Mouse (Mus musculus) liver, embryonic 11.5 days (tissue): ENCODE measurements around the gene Mt1. TPM values are rescaled to one million over a fixed set of nuclear protein-coding genes. Genes with fewer than 3 reads are reported as not detected.

Experiments used
- ATAC-seq: fragments of 200-750 bp; cut with Nextera tagmentation; replicated peaks from 2 replicates; pipeline ENCODE4 v1.8.0; 2017; ENCODE audit warnings: moderate number of reproducible peaks, mild to moderate bottlenecking, moderate TSS enrichment, moderate library complexity; ENCODE audit not compliant: low FRiP score
- DNase-seq: peaks from one replicate; pipeline ENCODE4 v3.0.0-alpha.2; 2017; ENCODE audit warnings: low spot score
- H3K27ac ChIP-seq: fragments of 300-500 bp; sonication (generic); 2 replicates; pipeline ENCODE4 v1.5.1; 2014; ENCODE audit warnings: mild to moderate bottlenecking, low read depth, low read length, control low read depth
- H3K27me3 ChIP-seq: fragments of 300-500 bp; sonication (generic); replicated peaks from 2 replicates; pipeline ENCODE4 v1.6.1; 2014; ENCODE audit warnings: low read length, mixed read lengths; ENCODE audit not compliant: control insufficient read depth, insufficient read depth
- H3K36me3 ChIP-seq: fragments of 300-500 bp; sonication (generic); 2 replicates; pipeline ENCODE4 v1.6.1; 2014; ENCODE audit warnings: mild to moderate bottlenecking, low read length, moderate library complexity, mixed read lengths; ENCODE audit not compliant: control insufficient read depth, insufficient read depth
- H3K4me1 ChIP-seq: fragments of 300-500 bp; sonication (generic); replicated peaks from 2 replicates; pipeline ENCODE4 v1.6.1; 2014; ENCODE audit warnings: low read length, mixed read lengths; ENCODE audit not compliant: control insufficient read depth, insufficient read depth
- H3K4me2 ChIP-seq: fragments of 300-500 bp; sonication (generic); 2 replicates; pipeline ENCODE4 v1.6.1; 2014; ENCODE audit warnings: mild to moderate bottlenecking, control low read depth, moderate library complexity
- H3K4me3 ChIP-seq: fragments of 300-500 bp; sonication (generic); 2 replicates; pipeline ENCODE4 v1.5.1; 2014; ENCODE audit warnings: low read depth, low read length, control low read depth
- H3K9ac ChIP-seq: fragments of 300-500 bp; sonication (generic); 2 replicates; pipeline ENCODE4 v1.6.1; 2014; ENCODE audit warnings: low read depth, low read length, control low read depth
- H3K9me3 ChIP-seq: fragments of 300-500 bp; sonication (generic); 2 replicates; pipeline ENCODE4 v1.6.1; 2016; ENCODE audit warnings: low read length, inconsistent platforms, mixed read lengths; ENCODE audit not compliant: control insufficient read depth
- WGBS: fragments of 180-500 bp; shearing (Covaris S2); extraction: QIAGEN DNeasy Blood & Tissue Kit; methylation state at CpG from one replicate; pipeline ENCODE4 v1.1.7; 2014; 5-methylcytosine and 5-hydroxymethylcytosine counted together
- polyA plus RNA-seq: library from polyadenylated mRNA; unstranded; fragments of >200 nt; fragmentation: Nextera tagmentation; extraction: Ambion mirVana; gene quantifications from 2 replicates; pipeline ENCODE4 v1.2.1, GENCODE M21; 2014

Mt1 gene
- polyA plus RNA-seq, 1 experiment from 2014 or later, result 2,461 TPM

DNA sequence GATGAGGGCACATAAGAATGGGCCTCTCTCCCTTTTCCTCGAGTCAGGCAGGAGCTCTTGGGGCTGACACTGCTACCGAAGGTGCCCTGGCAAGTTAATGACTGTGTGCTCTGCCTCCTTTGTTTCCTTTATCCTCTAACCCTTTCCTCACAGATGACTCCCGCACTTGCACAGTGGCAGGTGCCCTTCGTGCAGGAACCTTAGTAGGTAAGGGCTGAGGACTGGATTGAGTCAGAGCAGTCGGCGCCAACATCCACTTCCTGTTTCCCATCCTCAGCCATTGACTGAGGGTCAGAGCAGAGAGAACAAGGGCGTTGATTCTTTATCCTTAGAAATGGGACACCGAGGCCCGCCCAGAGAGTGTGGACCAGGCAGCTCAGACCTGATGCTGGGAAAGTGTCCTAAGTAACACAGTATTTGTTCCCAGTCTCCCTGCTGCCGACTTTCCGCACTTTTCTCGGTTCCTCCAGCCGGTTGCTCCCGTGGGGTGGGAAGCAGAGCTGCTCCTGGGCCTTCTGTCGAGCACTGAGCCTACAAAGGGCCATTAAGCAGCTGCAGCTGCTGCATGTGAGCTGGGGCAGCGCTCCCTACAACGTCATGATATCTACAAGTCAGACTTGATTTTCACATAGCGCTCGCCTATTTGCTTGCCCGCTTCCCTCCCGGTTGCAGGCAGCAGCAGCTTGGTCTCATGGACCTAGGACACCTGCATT, 8.6 kb downstream of the Mt1 start:
- H3K4me2 ChIP-seq, result peak overlapping the region; percentile 60

DNA sequence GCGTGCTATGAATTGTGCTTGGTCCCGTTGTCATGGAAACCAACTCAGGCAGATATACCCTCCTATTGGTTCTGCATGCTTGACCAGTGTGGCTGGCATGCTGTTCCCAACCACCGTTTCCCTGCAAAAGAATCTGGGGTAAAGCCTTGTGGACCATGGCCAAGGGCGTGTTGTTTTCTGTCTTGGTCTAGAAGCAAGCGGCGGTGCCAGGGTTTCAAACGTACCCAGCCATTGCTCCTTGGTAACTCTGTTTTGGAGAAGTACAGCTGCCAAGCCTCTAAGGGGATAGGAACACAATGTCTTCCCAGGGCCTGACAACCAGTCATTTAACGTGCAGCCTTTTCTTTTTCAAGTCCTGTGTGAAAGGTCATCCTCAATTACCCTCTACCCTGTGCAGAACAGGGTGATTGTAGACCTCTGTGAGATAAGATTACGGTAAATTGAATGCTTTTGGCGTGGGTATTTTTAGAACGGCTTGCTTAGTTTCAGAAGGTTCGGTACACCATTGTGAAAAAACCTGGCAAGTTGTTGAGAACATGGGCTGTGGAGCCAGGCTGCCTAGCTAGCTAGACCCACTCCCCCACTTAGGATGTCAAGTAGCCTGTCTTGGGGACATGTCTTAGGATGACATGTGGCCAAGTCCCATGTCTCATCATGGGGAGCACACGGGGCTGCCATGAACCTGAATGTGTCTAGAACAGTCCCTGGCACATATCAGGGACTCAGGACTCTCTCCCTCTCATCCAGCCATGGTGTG, 10.6 kb downstream of the Mt1 start:
- H3K9ac ChIP-seq, result no peak overlapping the region
- no peaks in the 10 kb centered on the region for H3K9me3 ChIP-seq
- no peak overlapping the region for H3K4me3 ChIP-seq
- no peak overlapping the region for H3K4me2 ChIP-seq
- H3K27ac ChIP-seq, result no peak overlapping the region
- 64% methylated on average over 13 of the region's 13 CpGs for WGBS
- H3K36me3 ChIP-seq, result no peaks in the 10 kb centered on the region
- DNase-seq (no peak), ATAC-seq (no peak)
- peaks cover 24% of the 10 kb centered on the region for H3K27me3 ChIP-seq
- peaks cover 24% of the 10 kb centered on the region for H3K4me1 ChIP-seq

More for the DNA sequence above, 8.6 kb downstream of the Mt1 start:
- peak overlapping the region; percentile 46 for H3K9ac ChIP-seq
- DNase-seq (no peak), ATAC-seq (no peak)
- no peaks in the 10 kb centered on the region for H3K36me3 ChIP-seq
- no peak overlapping the region for H3K4me3 ChIP-seq
- peaks cover 37% of the 10 kb centered on the region for H3K27me3 ChIP-seq
- H3K4me1 ChIP-seq, result peaks cover 38% of the 10 kb centered on the region
- H3K9me3 ChIP-seq, result no peaks in the 10 kb centered on the region
- 34% methylated on average over 21 of the region's 21 CpGs for WGBS
- peak overlapping the region; percentile 47 for H3K27ac ChIP-seq

DNA sequence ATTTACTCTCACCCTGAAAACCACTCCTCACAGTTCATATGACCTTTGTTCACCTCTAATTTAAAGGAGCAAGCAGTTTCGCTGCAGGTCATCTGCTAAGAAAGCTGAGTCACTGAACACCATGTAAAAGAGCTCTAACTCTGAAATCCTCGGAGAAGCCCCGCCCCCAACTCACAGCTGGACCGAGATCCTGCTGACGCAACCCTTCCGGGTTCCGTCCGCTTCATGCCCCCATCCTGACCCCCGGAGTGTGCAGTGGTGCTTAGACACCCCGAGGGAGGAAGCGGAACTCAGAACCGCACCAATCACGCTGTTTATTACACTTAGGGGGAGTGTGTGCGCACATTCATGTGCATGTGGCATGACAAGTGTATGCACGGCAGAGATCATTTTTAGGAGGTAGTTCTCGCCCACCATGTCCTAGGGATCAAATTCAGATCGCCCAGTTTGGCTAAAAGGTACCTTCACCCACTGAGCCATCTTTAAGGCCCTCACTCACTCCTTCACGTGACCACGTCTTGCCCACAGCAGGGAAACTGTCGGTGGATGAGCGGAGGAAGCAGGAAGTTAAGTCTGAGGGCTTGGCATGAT, 12.3 kb downstream of the Mt1 start:
- peak overlapping the region; percentile 76 for H3K4me2 ChIP-seq
- peak overlapping the region; percentile 66 for H3K9ac ChIP-seq
- H3K4me3 ChIP-seq, result peak overlapping the region; percentile 54
- H3K27me3 ChIP-seq, result peaks cover 15% of the 10 kb centered on the region
- no peaks in the 10 kb centered on the region for H3K9me3 ChIP-seq
- no peak overlapping the region; the same call in 1 of the 2 replicates for H3K27ac ChIP-seq
- peak; percentile 72 for DNase-seq
- WGBS, result 14% methylated on average over 21 of the region's 21 CpGs
- H3K36me3 ChIP-seq, result no peaks in the 10 kb centered on the region
- ATAC-seq, result peak; percentile 53
- peaks cover 23% of the 10 kb centered on the region for H3K4me1 ChIP-seq

DNA sequence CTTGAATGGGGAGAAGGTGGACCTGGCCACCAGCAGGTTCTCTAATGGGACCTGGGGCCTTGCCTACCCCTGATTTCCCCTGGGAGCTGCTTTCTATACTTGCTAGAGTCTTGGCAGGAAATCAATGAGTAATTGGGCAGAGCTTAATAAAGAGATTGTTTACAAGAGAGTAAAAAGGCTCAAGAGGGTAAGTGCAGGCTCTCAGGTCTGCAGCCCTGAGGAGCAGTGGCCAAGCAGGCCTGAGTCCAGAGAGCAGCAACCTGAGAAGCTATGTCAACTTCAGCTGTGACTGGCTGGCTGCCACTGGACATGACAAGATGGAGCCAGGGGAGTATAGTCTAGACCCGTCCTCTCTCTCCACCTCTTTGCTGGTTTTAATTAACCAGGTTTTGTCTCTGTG, 14.0 kb downstream of the Mt1 start:
- no peaks in the 10 kb centered on the region for H3K9me3 ChIP-seq
- no peak overlapping the region for H3K9ac ChIP-seq
- ATAC-seq, result no peak
- no peaks in the 10 kb centered on the region for H3K36me3 ChIP-seq
- H3K4me3 ChIP-seq, result no peak overlapping the region
- DNase-seq, result no peak
- H3K4me2 ChIP-seq, result no peak overlapping the region
- 0 out of 2 replicates have a peak, but pooled peaks cover 3% of the 10 kb centered on the region for H3K27me3 ChIP-seq
- H3K4me1 ChIP-seq, result peaks cover 12% of the 10 kb centered on the region; the same call in 1 of the 2 replicates
- H3K27ac ChIP-seq, result no peak overlapping the region
- WGBS, result 83% methylated on average over 1 of the region's 1 CpGs

DNA sequence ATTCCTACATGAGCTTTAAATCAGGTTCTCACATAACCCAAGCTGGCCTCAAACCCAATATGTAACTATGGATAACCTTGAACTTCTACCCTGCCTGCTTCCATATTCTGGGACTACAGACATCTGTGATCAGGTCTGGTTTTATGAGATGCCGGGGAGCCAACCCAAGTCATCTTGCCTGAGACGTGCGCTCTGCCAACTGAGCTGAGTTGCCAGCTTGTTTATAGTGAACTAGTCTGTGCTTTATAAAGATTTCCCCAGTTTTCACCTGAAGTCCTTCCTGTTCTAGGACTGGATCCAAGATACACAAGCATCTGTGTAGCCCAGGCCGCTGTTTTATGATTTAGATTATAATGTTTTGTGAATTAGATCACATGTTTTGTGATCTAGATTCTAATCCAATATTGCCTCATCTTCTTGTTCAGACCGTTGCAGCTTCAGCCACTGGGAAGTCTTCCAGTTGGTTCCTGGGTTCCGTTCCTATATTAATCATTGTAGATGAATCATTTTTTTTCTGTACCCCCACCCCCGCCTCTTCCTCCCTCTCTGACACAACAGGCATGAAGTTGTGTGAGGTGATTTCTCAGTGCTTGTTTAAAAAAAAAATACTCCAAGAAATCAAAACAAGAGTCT, 15.8 kb downstream of the Mt1 start:
- Histone ChIP-seq H3K4me2 (no peak overlapping the region), H3K27me3 (0 out of 2 replicates have a peak, but pooled peaks cover 3% of the 10 kb centered on the region), H3K4me1 (peaks cover 10% of the 10 kb centered on the region; the same call in 1 of the 2 replicates), H3K27ac (no peak overlapping the region), H3K9ac (no peak overlapping the region), H3K4me3 (no peak overlapping the region), H3K9me3 (no peaks in the 10 kb centered on the region), H3K36me3 (no peaks in the 10 kb centered on the region)
- no peak for DNase-seq
- ATAC-seq, result no peak
- 83% methylated on average over 7 of the region's 7 CpGs for WGBS

DNA sequence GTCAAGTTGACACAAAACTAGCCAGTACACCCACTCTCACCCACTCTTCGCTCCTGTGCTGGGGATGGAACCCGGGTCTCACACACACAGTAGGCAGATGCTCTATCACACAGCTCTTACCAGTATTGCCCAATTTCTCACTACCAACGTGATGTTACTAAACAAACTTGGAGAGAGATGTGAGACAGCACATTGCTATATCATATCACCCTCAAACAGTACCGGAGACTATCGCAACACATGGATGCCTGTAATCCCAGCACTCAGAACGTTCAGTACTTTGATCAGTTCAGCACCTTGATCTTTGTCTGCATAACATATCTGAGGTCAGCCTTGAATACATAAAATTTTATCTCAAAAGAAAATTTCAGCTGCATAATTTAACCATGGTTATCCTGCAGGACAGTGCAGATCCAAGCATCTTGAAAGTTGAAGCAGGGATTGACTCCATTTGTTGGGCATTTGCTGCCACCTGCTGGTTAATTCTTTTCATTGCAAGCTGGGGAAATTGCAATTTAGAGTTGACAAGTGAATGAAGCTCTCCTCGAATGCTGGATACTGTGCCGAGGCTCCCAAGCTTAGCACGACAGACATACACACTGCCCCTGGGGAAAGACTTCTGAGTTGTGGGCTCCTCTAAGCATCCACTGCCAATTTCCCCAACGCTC, 20.5 kb downstream of the Mt1 start:
- Histone ChIP-seq H3K9me3 (no peaks in the 10 kb centered on the region), H3K9ac (no peak overlapping the region)
- WGBS, result 44% methylated on average over 10 of the region's 10 CpGs

DNA sequence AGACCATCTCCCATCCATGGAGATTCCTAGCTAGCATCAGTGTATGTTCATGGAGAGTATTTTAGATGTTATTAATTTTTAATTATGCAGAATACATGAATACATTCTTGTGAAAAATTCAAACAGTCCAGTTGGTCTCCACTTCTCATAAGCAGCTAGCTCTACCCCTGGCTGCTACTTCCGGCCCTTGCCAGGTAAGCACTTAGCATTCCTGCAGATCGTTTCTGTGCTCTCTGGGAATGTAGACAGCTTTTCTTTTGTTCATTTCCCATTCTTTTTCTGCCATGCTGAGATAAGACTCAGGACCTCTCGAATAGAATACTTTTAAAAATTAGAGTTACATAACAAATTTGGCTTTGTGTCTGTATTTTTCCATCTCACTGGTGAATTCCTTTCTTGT, 25.2 kb downstream of the Mt1 start:
- no peak overlapping the region for H3K9ac ChIP-seq
- no peaks in the 10 kb centered on the region for H3K27me3 ChIP-seq
- H3K36me3 ChIP-seq, result no peaks in the 10 kb centered on the region
- ATAC-seq (no peak), DNase-seq (no peak)
- no peak overlapping the region for H3K27ac ChIP-seq
- no peaks in the 10 kb centered on the region for H3K9me3 ChIP-seq
- no peak overlapping the region for H3K4me2 ChIP-seq
- H3K4me1 ChIP-seq, result no peaks in the 10 kb centered on the region
- 64% methylated on average over 3 of the region's 3 CpGs for WGBS
- no peak overlapping the region for H3K4me3 ChIP-seq

More for the DNA sequence above, 20.5 kb downstream of the Mt1 start:
- Histone ChIP-seq H3K36me3 (no peaks in the 10 kb centered on the region), H3K4me1 (no peaks in the 10 kb centered on the region), H3K4me3 (no peak overlapping the region), H3K27ac (no peak overlapping the region), H3K27me3 (0 out of 2 replicates have a peak, but pooled peaks cover 3% of the 10 kb centered on the region), H3K4me2 (no peak overlapping the region)
- peak; percentile 65 for DNase-seq
- 0 out of 2 replicates have a peak, but pooled peaks have one; percentile 23 for ATAC-seq

DNA sequence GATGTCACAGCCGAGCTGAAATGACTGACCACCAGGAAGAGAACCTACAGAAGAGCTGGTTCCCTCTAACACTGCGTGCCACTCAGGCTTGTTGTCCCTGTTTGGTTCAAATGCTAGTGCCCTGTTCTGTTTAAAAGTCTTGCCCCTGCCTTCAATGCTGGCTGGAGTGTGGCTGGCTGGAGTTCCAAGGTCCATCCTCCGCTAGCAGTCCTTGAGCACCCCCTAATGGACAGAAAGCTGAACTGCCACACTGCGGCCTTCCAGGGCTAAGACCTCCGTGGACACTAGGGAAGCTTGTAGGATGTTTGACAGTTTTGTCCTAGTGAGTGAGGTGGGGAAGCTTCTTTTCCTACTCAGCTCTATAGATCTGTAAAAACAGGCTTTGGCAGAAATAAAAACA, 26.9 kb downstream of the Mt1 start:
- peak; percentile 74 for DNase-seq
- H3K4me2 ChIP-seq, result no peak overlapping the region
- H3K4me1 ChIP-seq, result no peaks in the 10 kb centered on the region
- 17% methylated on average over 5 of the region's 5 CpGs for WGBS
- no peaks in the 10 kb centered on the region for H3K27me3 ChIP-seq
- no peak overlapping the region for H3K9ac ChIP-seq
- no peaks in the 10 kb centered on the region for H3K36me3 ChIP-seq
- ATAC-seq, result peak; percentile 80
- H3K4me3 ChIP-seq, result no peak overlapping the region
- no peak overlapping the region for H3K27ac ChIP-seq
- H3K9me3 ChIP-seq, result no peaks in the 10 kb centered on the region
